Mouse (Mus musculus) testis, adult 2 months (tissue): ENCODE measurements around the gene Snrpa1.

Source experiments
- CTCF ChIP-seq: fragments of 200-500 bp; IDR thresholded peaks from 2 replicates; pipeline ENCODE4 v1.5.1; 2012; ENCODE audit warnings: low read depth, mild to moderate bottlenecking, inconsistent platforms, low read length, moderate library complexity; ENCODE audit not compliant: control insufficient read depth, insufficient read depth, insufficient replicate concordance
- POLR2A ChIP-seq: fragments of 200-500 bp; IDR thresholded peaks from 2 replicates; pipeline ENCODE4 v1.6.1; 2012; ENCODE audit warnings: low read depth, mild to moderate bottlenecking, inconsistent platforms, low read length, moderate library complexity; ENCODE audit not compliant: control insufficient read depth

DNA sequence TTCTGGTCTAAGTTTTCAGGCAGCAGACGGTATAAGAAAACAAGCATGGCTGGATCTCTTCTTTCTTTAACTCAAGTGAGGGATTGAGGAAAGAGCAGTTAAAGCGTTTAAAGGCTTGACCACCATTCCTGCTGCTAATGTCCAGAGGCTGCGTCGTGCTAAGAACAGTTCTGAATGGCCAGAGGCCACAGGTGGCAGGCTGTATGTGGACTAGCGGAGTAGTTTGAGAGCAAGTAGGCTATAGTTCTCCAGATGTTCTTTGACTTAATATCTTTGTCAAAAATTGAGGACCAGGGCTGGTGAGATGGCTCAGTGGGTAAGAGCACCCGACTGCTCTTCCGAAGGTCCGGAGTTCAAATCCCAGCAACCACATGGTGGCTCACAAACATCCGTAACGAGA is 52.4 kb downstream of the Snrpa1 start:
- no peak for TF ChIP-seq CTCF
- no peak for TF ChIP-seq POLR2A
